Mouse (Mus musculus) lung, postnatal 25 days (tissue): ENCODE results near the gene Smarca5.

Experiments
- DNase-seq: peaks from one replicate; pipeline ENCODE4 v3.0.0; 2022; ENCODE audit warnings: low spot score

Smarca5 gene

GRCm38 (mm10) chr8:80739155-80739924 is at the start of gene Smarca5:
TSS of gene Smarca5 (minus strand) at chr8:80739497.
- DNase-seq: peak; percentile 94

- DNase-seq: no peak
These were observed 45.3 kb upstream of the Smarca5 start for GRCm38 (mm10) chr8:80784559-80784958.

DNA sequence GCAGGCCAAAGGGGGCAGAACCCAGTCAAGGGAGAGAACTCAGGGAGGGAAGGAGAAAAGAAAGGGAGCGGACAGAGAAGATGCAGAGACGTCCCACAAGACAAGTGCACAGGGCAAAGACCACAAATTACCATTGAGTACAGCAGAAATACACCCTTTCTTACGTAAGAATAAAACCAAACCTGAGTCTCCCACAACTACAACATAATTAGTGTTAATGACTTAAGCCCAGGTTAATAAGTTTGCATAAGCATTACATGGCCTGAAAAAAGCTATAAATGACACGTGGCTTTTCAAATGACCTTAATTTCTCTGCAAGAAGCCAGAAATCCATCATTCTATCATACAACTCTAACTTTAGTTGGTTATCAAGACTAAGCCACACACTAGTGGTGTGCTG is 44.0 kb upstream of the Smarca5 start:
- DNase-seq: no peak

DNA sequence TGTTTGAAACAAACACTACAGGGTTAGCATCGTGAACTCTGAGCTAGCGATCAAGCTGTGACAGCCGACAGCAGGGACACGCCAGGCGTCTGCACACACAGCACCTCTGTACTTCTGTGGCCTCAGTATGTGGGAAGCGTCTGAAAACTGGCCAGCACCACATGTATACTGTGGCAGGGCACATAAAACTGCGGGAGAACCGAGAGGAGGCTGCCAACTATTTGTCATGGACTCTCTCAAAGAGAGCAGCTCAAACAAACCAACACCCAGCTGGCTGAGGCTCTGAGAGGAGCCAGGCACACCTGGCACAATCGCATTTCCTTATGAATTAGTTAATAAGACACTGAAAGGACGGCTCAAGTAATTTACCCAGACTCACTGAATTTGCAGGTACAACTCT is 42.0 kb upstream of the Smarca5 start:
- DNase-seq: peak; percentile 62

DNA sequence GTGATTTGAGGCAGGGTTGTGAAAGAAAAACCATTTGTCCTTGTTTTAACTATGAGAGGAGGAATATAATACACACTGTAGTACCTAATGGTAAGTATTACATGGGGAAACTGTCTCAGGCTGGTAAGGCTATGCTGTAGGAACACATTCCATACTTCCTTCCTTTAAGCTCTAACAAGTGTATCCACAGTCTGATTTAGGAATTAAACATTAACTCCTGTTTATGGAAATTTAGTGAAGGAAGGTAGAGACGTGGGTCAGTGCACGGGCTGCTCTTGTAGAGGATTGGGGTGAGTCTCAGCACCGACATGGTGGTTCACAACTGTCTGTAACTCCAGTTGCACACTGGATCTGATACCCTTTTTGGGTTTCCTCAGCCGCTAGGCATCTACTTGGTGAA is 41.0 kb upstream of the Smarca5 start:
- DNase-seq: no peak

DNA sequence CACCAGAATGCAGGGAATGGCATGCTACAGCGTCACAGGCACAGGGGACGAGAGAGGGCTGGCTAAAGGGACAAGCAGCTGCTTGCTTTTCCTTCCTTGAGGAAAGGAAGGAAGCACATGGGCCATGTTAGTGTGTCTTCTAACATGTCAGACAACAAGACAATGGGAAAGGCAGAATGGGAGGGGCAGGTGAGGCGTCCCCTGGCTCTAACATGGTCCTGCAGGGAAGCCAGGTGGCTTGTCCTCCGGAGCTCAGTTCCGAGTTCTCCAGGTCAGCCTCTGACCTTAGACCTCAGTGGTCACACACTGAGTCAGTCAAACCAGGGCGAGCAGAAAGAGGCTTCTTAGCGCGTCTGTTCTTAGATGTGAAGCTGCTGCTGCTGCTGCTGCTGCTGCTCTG is 37.1 kb upstream of the Smarca5 start:
- no peak for DNase-seq

DNA sequence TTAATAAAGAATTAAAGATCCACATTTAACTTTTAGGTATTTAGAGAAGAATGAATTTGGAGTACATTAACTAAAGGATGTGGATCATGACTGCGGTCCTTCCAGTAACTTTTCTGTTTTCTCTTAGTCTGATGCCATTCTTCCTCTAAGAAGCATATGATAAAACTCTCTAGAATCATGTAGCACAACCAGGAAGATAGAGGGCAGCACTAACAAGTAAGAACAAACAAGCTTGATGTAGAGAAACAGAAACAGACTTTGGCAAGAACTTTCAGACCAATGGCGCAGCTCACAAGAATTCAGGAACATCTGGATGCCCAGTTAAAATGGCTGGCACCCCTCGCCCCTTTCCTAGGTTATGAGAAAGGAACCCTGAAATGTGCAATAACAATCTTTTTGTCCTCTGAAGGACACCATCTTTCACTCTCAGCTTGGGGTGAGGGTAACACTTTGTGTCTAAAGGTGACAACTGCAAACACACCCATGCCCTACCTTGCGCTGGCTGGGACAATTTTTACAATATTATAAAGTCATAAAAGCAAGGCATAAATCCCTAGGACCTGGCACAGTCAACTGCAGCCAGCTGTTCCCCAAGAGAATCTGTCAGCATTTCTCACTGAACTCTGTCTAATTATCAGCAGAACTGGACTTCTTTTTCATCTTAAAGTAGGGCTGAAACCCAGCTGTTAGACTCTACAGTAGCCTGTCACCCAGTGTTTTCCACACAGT is 33.6 kb upstream of the Smarca5 start:
- peak; percentile 48 for DNase-seq

GRCm38 (mm10) chr8:80768451-80768850 is 29.2 kb upstream of the Smarca5 start:
- no peak for DNase-seq

DNA sequence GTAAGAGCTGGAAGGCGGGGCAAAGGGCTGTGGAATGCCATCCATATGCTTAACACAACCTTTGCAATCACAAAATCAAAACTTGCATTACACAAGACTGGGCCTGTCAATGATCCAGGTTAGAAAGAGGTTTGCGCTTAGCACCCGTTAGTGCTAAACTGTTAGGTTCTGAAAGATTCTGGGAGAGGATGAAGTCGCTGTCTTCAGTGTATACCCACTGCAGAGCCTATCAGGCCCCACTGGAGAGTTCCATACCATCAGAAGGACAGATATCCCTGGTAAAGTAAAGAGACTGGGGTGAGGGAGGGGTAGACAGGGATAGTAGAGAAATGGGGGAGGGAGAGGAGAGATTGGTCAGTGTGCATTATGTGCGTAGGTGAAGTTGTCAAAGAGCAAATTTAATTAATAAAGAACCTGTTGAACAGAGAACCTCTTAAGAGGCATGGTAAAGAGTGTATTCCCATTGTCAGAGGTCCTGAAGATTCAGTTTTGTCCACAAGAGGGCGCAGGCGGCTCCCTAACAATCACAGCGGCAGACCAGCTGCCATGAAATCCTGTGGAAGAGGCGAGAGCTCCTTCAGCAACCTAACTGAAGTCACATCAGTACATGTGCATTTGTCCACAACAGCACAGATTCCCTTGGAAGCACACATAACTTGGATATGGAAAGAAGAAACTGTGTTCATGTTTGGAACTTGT is 13.9 kb upstream of the Smarca5 start:
- peak; percentile 84 for DNase-seq

- DNase-seq: no peak
These were observed 13.1 kb upstream of the Smarca5 start for GRCm38 (mm10) chr8:80752429-80752828.

GRCm38 (mm10) chr8:80749091-80749490 is 9.8 kb upstream of the Smarca5 start:
- no peak for DNase-seq

DNA sequence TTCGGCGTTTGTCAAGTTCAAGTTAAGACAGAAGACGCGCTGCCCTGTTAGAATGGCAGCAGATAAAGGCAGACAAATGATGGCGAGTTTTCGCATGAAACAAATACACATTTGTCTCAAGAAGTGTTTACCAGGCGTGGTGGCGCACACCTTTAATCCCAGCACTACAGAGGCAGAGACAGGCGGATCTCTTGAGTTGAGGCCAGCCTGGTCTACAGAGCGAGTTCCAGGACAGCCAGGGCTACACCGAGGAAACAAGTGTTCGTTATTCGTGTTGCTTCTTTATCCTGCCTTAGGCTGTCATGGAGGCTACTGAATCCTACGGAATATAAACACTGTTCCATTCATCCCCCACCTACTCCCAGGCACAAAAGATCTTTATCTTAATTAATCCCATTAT is 635 bp upstream of the Smarca5 start:
- no peak for DNase-seq

DNA sequence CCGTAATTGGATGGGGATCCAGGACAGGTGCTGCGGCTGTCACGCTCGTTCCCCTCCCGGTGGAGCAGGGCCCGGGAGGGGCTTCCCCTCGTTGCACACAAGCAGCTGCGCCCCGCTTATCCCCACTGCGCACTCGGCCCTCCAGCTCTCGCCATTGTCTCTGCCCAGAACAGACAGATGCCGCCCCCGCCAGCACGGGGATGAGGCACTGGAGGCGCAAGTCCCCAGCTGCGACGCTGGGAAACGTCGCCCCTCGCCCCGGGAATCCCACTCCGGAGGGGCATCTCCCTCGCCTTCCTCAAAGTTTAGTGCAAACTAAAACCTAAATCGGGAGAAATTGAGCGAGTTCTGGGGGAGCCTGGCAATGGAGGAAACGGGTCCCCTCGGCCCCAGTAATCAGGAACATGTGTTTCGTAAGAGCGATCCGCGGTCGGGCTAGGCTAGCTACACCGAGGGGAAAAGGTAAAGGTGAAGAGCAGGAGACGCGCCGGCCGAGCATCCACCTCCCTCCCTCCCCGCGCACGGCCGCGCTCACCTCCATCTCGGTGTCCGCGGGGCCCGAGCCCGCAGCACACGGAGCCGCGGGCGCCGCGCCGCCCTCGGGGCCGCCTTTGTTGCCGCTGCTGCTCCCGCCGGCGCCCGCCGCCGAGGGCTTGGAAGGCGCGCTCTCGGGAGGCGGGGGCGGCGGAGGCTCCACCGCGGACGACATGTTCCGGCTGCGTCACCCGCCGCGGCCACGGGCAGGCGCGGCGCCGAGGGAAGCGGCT is 726 bp downstream of the Smarca5 start:
- DNase-seq: peak; percentile 7

GRCm38 (mm10) chr8:80738046-80738387 is 1.3 kb downstream of the Smarca5 start:
- DNase-seq: no peak

DNA sequence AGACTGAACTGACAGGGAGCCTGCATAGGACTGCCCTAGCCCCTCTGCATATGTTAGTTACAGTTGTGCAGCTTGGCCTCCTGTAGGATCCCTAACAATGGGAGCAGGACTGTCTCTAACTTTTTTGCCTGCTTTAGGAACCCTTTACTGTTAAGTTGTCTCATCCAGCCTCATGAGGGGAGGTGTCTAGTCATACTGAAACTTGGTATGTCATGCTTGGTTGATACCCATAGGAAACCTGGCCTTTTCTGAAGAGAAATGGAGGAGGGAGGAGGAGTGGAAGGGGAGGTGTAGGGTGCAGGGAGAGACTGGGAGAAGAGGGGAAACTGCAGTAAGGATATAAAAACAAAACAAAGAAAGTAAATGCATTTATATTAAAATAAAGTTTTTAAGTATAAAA is 7.0 kb downstream of the Smarca5 start:
- no peak for DNase-seq

- DNase-seq: no peak
These were observed 24.8 kb downstream of the Smarca5 start for GRCm38 (mm10) chr8:80714461-80714860.

GRCm38 (mm10) chr8:80710670-80711400 is 28.5 kb downstream of the Smarca5 start:
- DNase-seq: no peak

DNA sequence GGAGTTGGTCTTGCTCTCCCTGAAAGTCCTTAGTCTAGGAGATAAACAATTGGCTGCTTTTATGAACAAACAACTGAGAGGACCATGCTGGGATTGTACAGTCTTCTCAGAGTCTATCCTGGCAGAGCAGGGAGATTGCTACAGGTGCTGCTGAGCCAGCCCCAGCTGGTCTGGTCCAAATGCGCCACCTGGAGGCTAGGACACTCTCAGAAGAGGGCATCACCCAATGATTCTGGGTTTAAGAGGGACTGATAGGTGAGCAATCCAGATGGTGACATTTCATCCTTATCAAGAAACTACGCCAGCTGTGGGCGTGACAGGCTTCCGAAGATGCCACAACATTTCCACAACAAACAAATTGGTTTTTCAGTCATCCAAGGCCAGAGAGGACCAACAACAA is 51.2 kb downstream of the Smarca5 start:
- peak; percentile 43 for DNase-seq

DNA sequence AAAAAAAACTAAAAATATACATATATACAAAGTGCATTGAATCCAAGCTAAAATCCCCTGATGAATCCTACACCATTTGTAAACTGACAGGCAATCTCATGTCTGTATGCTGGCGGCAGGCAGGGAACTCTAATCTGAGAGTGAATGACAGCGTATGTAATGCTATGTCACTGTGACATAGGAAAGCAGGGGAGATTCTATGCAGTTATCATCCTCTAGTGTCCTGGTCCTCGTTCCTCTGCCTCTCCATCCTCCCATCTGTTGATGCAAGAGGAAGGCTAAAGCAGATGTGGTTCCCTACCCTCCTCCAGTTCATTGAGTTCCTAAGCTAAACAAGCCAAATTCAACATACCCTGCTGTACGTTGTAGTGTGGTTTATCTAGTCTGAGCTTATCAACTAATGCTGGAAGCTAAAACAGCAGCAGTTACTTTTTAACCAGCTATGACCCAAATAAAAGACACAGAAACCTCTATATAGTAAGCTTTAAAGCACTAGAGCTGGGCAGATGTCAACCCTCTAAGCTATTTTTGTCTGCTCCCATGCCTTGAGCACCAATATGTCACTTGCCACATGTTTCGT is 55.5 kb downstream of the Smarca5 start:
- DNase-seq: no peak

GRCm38 (mm10) chr8:80682594-80682993 is 56.7 kb downstream of the Smarca5 start:
- DNase-seq: no peak

GRCm38 (mm10) chr8:80669277-80669901 is 69.9 kb downstream of the Smarca5 start:
- peak; percentile 1 for DNase-seq
